Mouse (Mus musculus): ENCODE measurements around the gene Arhgap44.

Gene Arhgap44

GRCm38 (mm10) chr11:65135251-65135739 lies 27.5 kb downstream of the Arhgap44 start:
- DNase-seq: no peak

GRCm38 (mm10) chr11:65133661-65134060 lies 29.1 kb downstream of the Arhgap44 start:
- no peak for DNase-seq

GRCm38 (mm10) chr11:65129110-65129509 lies 33.7 kb downstream of the Arhgap44 start:
- DNase-seq: no peak

GRCm38 (mm10) chr11:65128666-65129065 lies 34.1 kb downstream of the Arhgap44 start:
- DNase-seq: no peak

GRCm38 (mm10) chr11:65126566-65126965 lies 36.2 kb downstream of the Arhgap44 start:
- no peak for DNase-seq

- DNase-seq: no peak
These were observed 37.8 kb downstream of the Arhgap44 start for GRCm38 (mm10) chr11:65124913-65125418.

GRCm38 (mm10) chr11:65120276-65120675 lies 42.5 kb downstream of the Arhgap44 start:
- no peak for DNase-seq

GRCm38 (mm10) chr11:65115811-65116210 lies 47.0 kb downstream of the Arhgap44 start:
- no peak for DNase-seq

- DNase-seq: no peak
These were observed 50.7 kb downstream of the Arhgap44 start for GRCm38 (mm10) chr11:65112086-65112485.

GRCm38 (mm10) chr11:65111651-65112050 lies 51.1 kb downstream of the Arhgap44 start:
- DNase-seq: no peak

GRCm38 (mm10) chr11:65110058-65110457 lies 52.7 kb downstream of the Arhgap44 start:
- no peak for DNase-seq

GRCm38 (mm10) chr11:65107734-65108171 lies 55.0 kb downstream of the Arhgap44 start:
- DNase-seq: no peak

GRCm38 (mm10) chr11:65107151-65107550 lies 55.6 kb downstream of the Arhgap44 start:
- DNase-seq: no peak

- no peak for DNase-seq
These were observed 58.7 kb downstream of the Arhgap44 start for GRCm38 (mm10) chr11:65104076-65104475.

GRCm38 (mm10) chr11:65101206-65101605 lies 61.6 kb downstream of the Arhgap44 start:
- no peak for DNase-seq

GRCm38 (mm10) chr11:65100031-65100430 lies 62.7 kb downstream of the Arhgap44 start:
- DNase-seq: no peak

GRCm38 (mm10) chr11:65097526-65098070 lies 65.2 kb downstream of the Arhgap44 start:
- no peak for DNase-seq

- DNase-seq: no peak
These were observed 65.9 kb downstream of the Arhgap44 start for GRCm38 (mm10) chr11:65096866-65097265.

GRCm38 (mm10) chr11:65092851-65093250 lies 69.9 kb downstream of the Arhgap44 start:
- no peak for DNase-seq

GRCm38 (mm10) chr11:65090386-65090785 lies 72.4 kb downstream of the Arhgap44 start:
- DNase-seq: no peak

- DNase-seq: no peak
These were observed 72.8 kb downstream of the Arhgap44 start for GRCm38 (mm10) chr11:65089982-65090381.

GRCm38 (mm10) chr11:65089282-65089681 lies 73.5 kb downstream of the Arhgap44 start:
- no peak for DNase-seq

- no peak for DNase-seq
These were observed 74.1 kb downstream of the Arhgap44 start for GRCm38 (mm10) chr11:65088451-65089222.

- DNase-seq: no peak
These were observed 82.0 kb downstream of the Arhgap44 start for GRCm38 (mm10) chr11:65080761-65081160.
